ENCODE assay signal across 22 mouse cellular contexts in genomic region chr4:131496900-131497299, GRCm38 (mm10).
A peak's percentile ranks its signal among the peaks of the same experiment; 100 is the strongest.
DNase-seq lines count a peak whose midpoint lies in the region; ATAC-seq and TF ChIP-seq lines count a peak whose summit lies in the region.
"Had no signal": no experiment of that assay in that cellular context is flagged by ENCODE, and none has a peak within 500 bp of the region (broad histone marks: within the 10 kb centered on the region; RNA-seq: fewer than 3 reads in every experiment).

No protein-coding gene starts in this region.

- no peak overlapping the region for H3K4me2 ChIP-seq in embryonic facial prominence, embryonic 11.5 days (ENCODE audit: low read depth, low read length)
- no peak overlapping the region for H3K4me2 ChIP-seq in hindbrain, embryonic 14.5 days (replicated peaks)
- H3K4me2 ChIP-seq in stomach, embryonic 14.5 days (replicated peaks; ENCODE audit: low read depth, low read length): no peak overlapping the region
- no peak overlapping the region for H3K4me2 ChIP-seq in stomach, postnatal 0 days (replicated peaks; ENCODE audit: low read depth)
- H3K4me2 ChIP-seq: heart, embryonic 15.5 days; kidney, embryonic 15.5 days; liver, embryonic 13.5 days; lung, embryonic 14.5 days; midbrain, embryonic 13.5 days; neural tube, embryonic 12.5 days had no signal

- H3K27me3 ChIP-seq in embryonic facial prominence, embryonic 11.5 days (ENCODE audit: control insufficient read depth, insufficient read depth, low read length): no peaks in the 10 kb centered on the region
- H3K27me3 ChIP-seq in embryonic facial prominence, embryonic 10.5 days (replicated peaks; ENCODE audit: low read depth, poor library complexity, severe bottlenecking): peaks cover 14% of the 10 kb centered on the region
- no peaks in the 10 kb centered on the region for H3K27me3 ChIP-seq in hindbrain, embryonic 14.5 days (ENCODE audit: control insufficient read depth, insufficient read depth, low read length)
- peaks cover 6% of the 10 kb centered on the region for H3K27me3 ChIP-seq in hindbrain, embryonic 10.5 days (ENCODE audit: insufficient read depth, poor library complexity, severe bottlenecking)
- H3K27me3 ChIP-seq in stomach, embryonic 14.5 days (ENCODE audit: control insufficient read depth, insufficient read depth, low read length): no peaks in the 10 kb centered on the region
- H3K27me3 ChIP-seq in stomach, postnatal 0 days (ENCODE audit: control insufficient read depth, insufficient read depth, low read length): no peaks in the 10 kb centered on the region
- H3K27me3 ChIP-seq: liver, embryonic 13.5 days; midbrain, embryonic 13.5 days; neural tube, embryonic 12.5 days had no signal

- WGBS in embryonic facial prominence, embryonic 11.5 days: 44% methylated on average over 5 of the region's 5 CpGs
- WGBS in embryonic facial prominence, embryonic 10.5 days: 60% methylated on average over 5 of the region's 5 CpGs
- WGBS in hindbrain, embryonic 14.5 days: 53% methylated on average over 5 of the region's 5 CpGs
- 77% methylated on average over 5 of the region's 5 CpGs for WGBS in hindbrain, embryonic 10.5 days
- WGBS in stomach, embryonic 14.5 days: 29% methylated on average over 5 of the region's 5 CpGs
- 40% methylated on average over 5 of the region's 5 CpGs for WGBS in stomach, postnatal 0 days

- no peak for TF ChIP-seq EP300 in stomach, postnatal 0 days (optimal IDR thresholded peaks at IDR 0.05)

- no peak for ATAC-seq in embryonic facial prominence, embryonic 11.5 days (replicated peaks; ENCODE audit: insufficient number of reproducible peaks, low FRiP score, low TSS enrichment, low read depth)
- no peak for ATAC-seq in hindbrain, embryonic 14.5 days (ENCODE audit: low FRiP score)
- ATAC-seq in stomach, embryonic 14.5 days (ENCODE audit: insufficient number of reproducible peaks, insufficient read depth, low FRiP score, low read depth): 0 out of 2 replicates have a peak, but pooled peaks have one; percentile 42
- ATAC-seq in stomach, postnatal 0 days (ENCODE audit: low FRiP score, low TSS enrichment): no peak
- ATAC-seq: midbrain, embryonic 13.5 days had no signal

- TF ChIP-seq CTCF in stomach, postnatal 0 days (IDR thresholded peaks at IDR 0.05; ENCODE audit: low read depth): no peak

- no peaks in the 10 kb centered on the region for H3K4me1 ChIP-seq in embryonic facial prominence, embryonic 11.5 days (ENCODE audit: control insufficient read depth, insufficient read depth, low read length)
- peaks cover 24% of the 10 kb centered on the region for H3K4me1 ChIP-seq in embryonic facial prominence, embryonic 10.5 days
- peaks cover 32% of the 10 kb centered on the region for H3K4me1 ChIP-seq in hindbrain, embryonic 14.5 days (replicated peaks; ENCODE audit: control insufficient read depth, insufficient read depth, low read length)
- peaks cover 17% of the 10 kb centered on the region for H3K4me1 ChIP-seq in hindbrain, embryonic 10.5 days (replicated peaks)
- H3K4me1 ChIP-seq in stomach, embryonic 14.5 days (ENCODE audit: control insufficient read depth, insufficient read depth, low read length): 0 out of 2 replicates have a peak, but pooled peaks cover 4% of the 10 kb centered on the region
- no peaks in the 10 kb centered on the region for H3K4me1 ChIP-seq in stomach, postnatal 0 days (replicated peaks; ENCODE audit: control insufficient read depth, insufficient read depth)
- H3K4me1 ChIP-seq: heart, embryonic 15.5 days; liver, embryonic 13.5 days had no signal

- H3K9me3 ChIP-seq in embryonic facial prominence, embryonic 11.5 days (replicated peaks; ENCODE audit: control insufficient read depth, low read length): no peaks in the 10 kb centered on the region
- no peaks in the 10 kb centered on the region for H3K9me3 ChIP-seq in embryonic facial prominence, embryonic 10.5 days
- no peaks in the 10 kb centered on the region for H3K9me3 ChIP-seq in hindbrain, embryonic 14.5 days (ENCODE audit: control insufficient read depth, low read length)
- no peaks in the 10 kb centered on the region for H3K9me3 ChIP-seq in hindbrain, embryonic 10.5 days
- no peaks in the 10 kb centered on the region for H3K9me3 ChIP-seq in stomach, embryonic 14.5 days (ENCODE audit: control insufficient read depth, low read depth, low read length)
- H3K9me3 ChIP-seq in stomach, postnatal 0 days (ENCODE audit: control insufficient read depth, low read length): no peaks in the 10 kb centered on the region
- H3K9me3 ChIP-seq: heart, embryonic 15.5 days; kidney, embryonic 15.5 days; liver, embryonic 13.5 days; midbrain, embryonic 13.5 days; neural tube, embryonic 12.5 days had no signal

- no peak overlapping the region for H3K4me3 ChIP-seq in embryonic facial prominence, embryonic 11.5 days (ENCODE audit: low read depth, low read length)
- H3K4me3 ChIP-seq in embryonic facial prominence, embryonic 10.5 days: no peak overlapping the region
- no peak overlapping the region for H3K4me3 ChIP-seq in hindbrain, embryonic 14.5 days (replicated peaks; ENCODE audit: low read length)
- no peak overlapping the region for H3K4me3 ChIP-seq in hindbrain, embryonic 10.5 days
- H3K4me3 ChIP-seq in stomach, embryonic 14.5 days (ENCODE audit: low read depth, low read length): no peak overlapping the region
- no peak overlapping the region for H3K4me3 ChIP-seq in stomach, postnatal 0 days (ENCODE audit: low read depth, low read length)
- H3K4me3 ChIP-seq: heart, embryonic 15.5 days; kidney, embryonic 15.5 days; left cerebral cortex, adult 2 months; liver, embryonic 13.5 days; midbrain, embryonic 13.5 days; neural tube, embryonic 12.5 days had no signal

- H3K27ac ChIP-seq in embryonic facial prominence, embryonic 11.5 days (replicated peaks; ENCODE audit: low read depth, low read length): no peak overlapping the region
- no peak overlapping the region for H3K27ac ChIP-seq in embryonic facial prominence, embryonic 10.5 days (replicated peaks)
- H3K27ac ChIP-seq in hindbrain, embryonic 14.5 days: 0 out of 2 replicates have a peak overlapping the region, but pooled peaks have one; percentile 47
- no peak overlapping the region for H3K27ac ChIP-seq in hindbrain, embryonic 10.5 days
- no peak overlapping the region for H3K27ac ChIP-seq in stomach, embryonic 14.5 days (ENCODE audit: low read length)
- no peak overlapping the region for H3K27ac ChIP-seq in stomach, postnatal 0 days (replicated peaks)
- H3K27ac ChIP-seq: heart, embryonic 15.5 days; kidney, embryonic 15.5 days; left cerebral cortex, adult 2 months; liver, embryonic 13.5 days; midbrain, embryonic 13.5 days; neural tube, embryonic 12.5 days had no signal

- H3K36me3 ChIP-seq in embryonic facial prominence, embryonic 11.5 days (replicated peaks; ENCODE audit: control insufficient read depth, insufficient read depth, low read depth, low read length): no peaks in the 10 kb centered on the region
- no peaks in the 10 kb centered on the region for H3K36me3 ChIP-seq in embryonic facial prominence, embryonic 10.5 days (replicated peaks)
- H3K36me3 ChIP-seq in hindbrain, embryonic 14.5 days (replicated peaks; ENCODE audit: control insufficient read depth, insufficient read depth): no peaks in the 10 kb centered on the region
- no peaks in the 10 kb centered on the region for H3K36me3 ChIP-seq in hindbrain, embryonic 10.5 days
- no peaks in the 10 kb centered on the region for H3K36me3 ChIP-seq in stomach, embryonic 14.5 days (ENCODE audit: control insufficient read depth, insufficient read depth, low read length)
- no peaks in the 10 kb centered on the region for H3K36me3 ChIP-seq in stomach, postnatal 0 days (ENCODE audit: control insufficient read depth, insufficient read depth, low read length)
- H3K36me3 ChIP-seq: heart, embryonic 15.5 days; kidney, embryonic 15.5 days; liver, embryonic 13.5 days; midbrain, embryonic 13.5 days; neural tube, embryonic 12.5 days had no signal

- H3K9ac ChIP-seq in embryonic facial prominence, embryonic 11.5 days (replicated peaks; ENCODE audit: low read length): no peak overlapping the region
- H3K9ac ChIP-seq in hindbrain, embryonic 14.5 days: no peak overlapping the region
- H3K9ac ChIP-seq in stomach, embryonic 14.5 days (replicated peaks; ENCODE audit: low read depth, low read length): no peak overlapping the region
- H3K9ac ChIP-seq in stomach, postnatal 0 days (ENCODE audit: low read length): no peak overlapping the region
- H3K9ac ChIP-seq: heart, embryonic 15.5 days; kidney, embryonic 15.5 days; liver, embryonic 13.5 days; lung, embryonic 14.5 days; midbrain, embryonic 13.5 days; neural tube, embryonic 12.5 days had no signal

- DNase-seq in embryonic facial prominence, embryonic 11.5 days (ENCODE audit: low spot score): peak; percentile 45
- DNase-seq in embryonic facial prominence, embryonic 10.5 days (ENCODE audit: low spot score): no peak
- no peak for DNase-seq in hindbrain, embryonic 14.5 days (ENCODE audit: low spot score)
- DNase-seq in hindbrain, embryonic 10.5 days (ENCODE audit: low spot score): no peak
- DNase-seq in stomach, postnatal 0 days (ENCODE audit: low spot score): no peak
- DNase-seq in layer of hippocampus, postnatal 10 days (ENCODE audit: low spot score in 2 of 2): no peak
- DNase-seq in lung, adult 18-20 months: no peak
- DNase-seq: adrenal gland, postnatal 10 days; cerebellum, adult 2 months; cerebellum, postnatal 36 days; embryo, embryonic 11 days; heart, postnatal 36 days; kidney, adult 11 months; kidney, postnatal 4 days; liver, embryonic 13.5 days; lung, embryonic 14.5 days had no signal
